In the genomic region with DNA sequence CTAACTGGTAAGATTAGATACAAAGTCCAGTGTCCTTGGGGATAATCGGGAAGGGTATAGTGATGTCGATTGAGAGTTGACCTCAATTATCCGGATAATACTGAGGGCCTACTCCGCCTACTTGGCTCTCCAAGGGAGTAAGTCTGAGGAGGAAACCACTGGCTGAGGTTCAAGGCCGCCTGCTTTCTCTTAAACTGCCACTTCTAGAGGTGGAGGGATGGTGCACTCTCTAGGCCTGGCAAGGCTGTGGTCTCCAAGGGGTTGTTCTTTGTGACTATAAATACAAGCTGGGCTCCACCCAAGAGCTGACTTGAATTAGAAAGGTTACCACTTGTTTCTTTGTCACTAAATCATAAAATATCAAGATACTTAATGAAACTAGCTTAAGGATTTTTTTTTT, we compare ENCODE assay signal across 14 mouse cellular contexts. TPM values are rescaled to one million over a fixed set of nuclear protein-coding genes. Genes with fewer than 3 reads are reported as not detected.
A peak's percentile ranks its signal among the peaks of the same experiment; 100 is the strongest.
DNase-seq lines count a peak whose midpoint lies in the region; ATAC-seq and TF ChIP-seq lines count a peak whose summit lies in the region.
"Had no signal": no experiment of that assay in that cellular context is flagged by ENCODE, and none has a peak within 500 bp of the region (broad histone marks: within the 10 kb centered on the region; RNA-seq: fewer than 3 reads in every experiment).

No protein-coding gene starts in this region.

- H3K4me3 ChIP-seq in embryonic facial prominence, embryonic 14.5 days (ENCODE audit: low read depth, low read length) = no peak overlapping the region
- H3K4me3 ChIP-seq in embryonic facial prominence, embryonic 10.5 days = no peak overlapping the region
- H3K4me3 ChIP-seq in layer of hippocampus, adult 2 months = no peak overlapping the region
- H3K4me3 ChIP-seq: forebrain, embryonic 13.5 days; hindbrain, embryonic 10.5 days had no signal

- H3K36me3 ChIP-seq in embryonic facial prominence, embryonic 14.5 days (ENCODE audit: control insufficient read depth, insufficient read depth, low read length) = peaks cover 60% of the 10 kb centered on the region
- peaks cover 66% of the 10 kb centered on the region for H3K36me3 ChIP-seq in embryonic facial prominence, embryonic 10.5 days (replicated peaks)

- no peak for TF ChIP-seq CTCF in layer of hippocampus, adult 2 months (conservative IDR thresholded peaks at IDR 0.05)

- peak; percentile 22 for DNase-seq in embryonic facial prominence, embryonic 14.5 days (ENCODE audit: low spot score)
- DNase-seq in embryonic facial prominence, embryonic 10.5 days (ENCODE audit: low spot score) = no peak
- DNase-seq in layer of hippocampus, adult 2 months (ENCODE audit: low spot score in 2 of 2) = no peak
- DNase-seq in layer of hippocampus, postnatal 25 days (ENCODE audit: extremely low spot score in 1 of 2, low spot score in 1 of 2) = no peak
- DNase-seq in adrenal gland, postnatal 25 days = peak; percentile 12
- peak; percentile 46 for DNase-seq in ovary, postnatal 36 days (ENCODE audit: low spot score)
- no peak for DNase-seq in natural killer cell, adult 2 months (ENCODE audit: low spot score in 2 of 2)
- no peak for DNase-seq in neural tube, embryonic 10.5 days (ENCODE audit: extremely low spot score, low spot score)
- DNase-seq: B cell, adult 2 months; liver, postnatal 0 days; midbrain, embryonic 14.5 days; thymus, adult 2 months had no signal

- no peak for ATAC-seq in embryonic facial prominence, embryonic 14.5 days (ENCODE audit: low read depth)
- ATAC-seq: forebrain, embryonic 13.5 days; liver, postnatal 0 days had no signal

- no peak overlapping the region for H3K4me2 ChIP-seq in embryonic facial prominence, embryonic 14.5 days (ENCODE audit: low read depth, low read length)
- H3K4me2 ChIP-seq: forebrain, embryonic 13.5 days had no signal

- H3K4me1 ChIP-seq in embryonic facial prominence, embryonic 14.5 days (ENCODE audit: control insufficient read depth, insufficient read depth, low read length) = no peaks in the 10 kb centered on the region
- peaks cover 12% of the 10 kb centered on the region; the same call in 1 of the 2 replicates for H3K4me1 ChIP-seq in embryonic facial prominence, embryonic 10.5 days
- H3K4me1 ChIP-seq: forebrain, embryonic 13.5 days had no signal

- H3K27ac ChIP-seq in embryonic facial prominence, embryonic 14.5 days (replicated peaks; ENCODE audit: low read depth, low read length) = no peak overlapping the region
- H3K27ac ChIP-seq in embryonic facial prominence, embryonic 10.5 days (replicated peaks) = no peak overlapping the region
- peak overlapping the region; percentile 93 for H3K27ac ChIP-seq in layer of hippocampus, adult 2 months
- H3K27ac ChIP-seq: forebrain, embryonic 13.5 days; hindbrain, embryonic 10.5 days had no signal

- no peaks in the 10 kb centered on the region for H3K9me3 ChIP-seq in embryonic facial prominence, embryonic 14.5 days (ENCODE audit: control insufficient read depth, low read length)
- H3K9me3 ChIP-seq in embryonic facial prominence, embryonic 10.5 days = no peaks in the 10 kb centered on the region
- H3K9me3 ChIP-seq: forebrain, embryonic 13.5 days; hindbrain, embryonic 10.5 days had no signal

- H3K9ac ChIP-seq in embryonic facial prominence, embryonic 14.5 days (ENCODE audit: low read depth, low read length) = no peak overlapping the region
- H3K9ac ChIP-seq: forebrain, embryonic 13.5 days; liver, postnatal 0 days had no signal

- 86% methylated on average over 5 of the region's 5 CpGs for WGBS in embryonic facial prominence, embryonic 14.5 days
- WGBS in embryonic facial prominence, embryonic 10.5 days = 93% methylated on average over 5 of the region's 5 CpGs

- H3K27me3 ChIP-seq in embryonic facial prominence, embryonic 14.5 days (replicated peaks; ENCODE audit: control insufficient read depth, insufficient read depth, low read length) = no peaks in the 10 kb centered on the region
- no peaks in the 10 kb centered on the region for H3K27me3 ChIP-seq in embryonic facial prominence, embryonic 10.5 days (replicated peaks; ENCODE audit: low read depth, poor library complexity, severe bottlenecking)
- H3K27me3 ChIP-seq: forebrain, embryonic 13.5 days had no signal

RNA-seq across cellular contexts. Expression of a gene that starts 43.0 kb away (rescaled TPM):
- 27.1 and 27.6 TPM in 2 replicates for polyA plus RNA-seq in embryonic facial prominence, embryonic 14.5 days (2014; fragmentation: Nextera tagmentation; extraction: Ambion mirVana)
- 40.0 and 40.6 TPM in 2 replicates for polyA plus RNA-seq in embryonic facial prominence, embryonic 10.5 days (2016; fragmentation: Nextera tagmentation; extraction: Ambion mirVana)
- 10 to 100 TPM; 67.1 to 73.9 TPM for total RNA-seq in layer of hippocampus, adult 2 months (2021)
- total RNA-seq in layer of hippocampus, postnatal 25 days (2021) = 10 to 100 TPM; 48.4 to 66.4 TPM
- 28.2 and 33.9 TPM in 2 replicates for total RNA-seq in adrenal gland, postnatal 25 days (2021)

RNA-seq across cellular contexts. Expression of a gene that starts 43.2 kb away (rescaled TPM):
- 13.9 and 17.4 TPM in 2 replicates for polyA plus RNA-seq in embryonic facial prominence, embryonic 14.5 days (2014; fragmentation: Nextera tagmentation; extraction: Ambion mirVana)
- polyA plus RNA-seq in embryonic facial prominence, embryonic 10.5 days (2016; fragmentation: Nextera tagmentation; extraction: Ambion mirVana) = 45.9 and 50.1 TPM in 2 replicates
- total RNA-seq in layer of hippocampus, adult 2 months (2021) = 100 to 1,000 TPM; 412 to 418 TPM
- 100 to 1,000 TPM; 394 to 449 TPM for total RNA-seq in layer of hippocampus, postnatal 25 days (2021)
- total RNA-seq in adrenal gland, postnatal 25 days (2021) = 6.6 and 8.6 TPM in 2 replicates

Comparison
In these comparisons a context has a peak if more than half of its experiments do, and no peak if none do; other contexts are left out.
1. DNase-seq: peak in embryonic facial prominence, embryonic 14.5 days (single experiment), adrenal gland, postnatal 25 days (single experiment) and ovary, postnatal 36 days (single experiment); none in embryonic facial prominence, embryonic 10.5 days (single experiment), layer of hippocampus, adult 2 months (0 of 2), layer of hippocampus, postnatal 25 days (0 of 2), natural killer cell, adult 2 months (0 of 2) and neural tube, embryonic 10.5 days (single experiment).
2. RNA of a gene that starts 43.2 kb away (total RNA-seq): 394 to 449 TPM in layer of hippocampus, postnatal 25 days and 412 to 418 TPM in layer of hippocampus, adult 2 months; 6.6 to 8.6 TPM in adrenal gland, postnatal 25 days; every median in the first group is over 10 times any median in the second.